Mouse (Mus musculus): Measurements from ENCODE around the gene Gsc. TPM values are rescaled to one million over a fixed set of nuclear protein-coding genes. Genes with fewer than 3 reads are reported as not detected.
A peak's percentile ranks its signal among the peaks of the same experiment; 100 is the strongest.

Gsc gene
- polyA plus RNA-seq, 1 experiment from 2014 or later = not detected

- Histone ChIP-seq H3K27ac (ENCODE audit: low read depth) (no peak overlapping the region), H3K27me3 (ENCODE audit: insufficient read depth, low read length) (peaks cover 7% of the 10 kb centered on the region; the same call in 1 of the 2 replicates), H3K4me3 (ENCODE audit: low read depth, low read length) (no peak overlapping the region), H3K36me3 (replicated peaks; ENCODE audit: insufficient read depth, low read length) (no peaks in the 10 kb centered on the region), H3K4me2 (ENCODE audit: low read depth, low read length) (no peak overlapping the region), H3K9ac (replicated peaks) (no peak overlapping the region), H3K9me3 (ENCODE audit: low read length) (no peaks in the 10 kb centered on the region), H3K4me1 (ENCODE audit: insufficient read depth) (no peaks in the 10 kb centered on the region)
- ATAC-seq (no peak), DNase-seq (no peak)
- TF ChIP-seq CTCF (IDR thresholded peaks at IDR 0.05; ENCODE audit: low read depth) (no peak), EP300 (IDR thresholded peaks at IDR 0.05; ENCODE audit: low read depth) (no peak)
- 76% methylated on average over 11 of the region's 11 CpGs for WGBS (ENCODE audit: insufficient replicate concordance)
These were observed 29.4 kb downstream of the Gsc start for GRCm38 (mm10) chr12:104443716-104444115.

DNA sequence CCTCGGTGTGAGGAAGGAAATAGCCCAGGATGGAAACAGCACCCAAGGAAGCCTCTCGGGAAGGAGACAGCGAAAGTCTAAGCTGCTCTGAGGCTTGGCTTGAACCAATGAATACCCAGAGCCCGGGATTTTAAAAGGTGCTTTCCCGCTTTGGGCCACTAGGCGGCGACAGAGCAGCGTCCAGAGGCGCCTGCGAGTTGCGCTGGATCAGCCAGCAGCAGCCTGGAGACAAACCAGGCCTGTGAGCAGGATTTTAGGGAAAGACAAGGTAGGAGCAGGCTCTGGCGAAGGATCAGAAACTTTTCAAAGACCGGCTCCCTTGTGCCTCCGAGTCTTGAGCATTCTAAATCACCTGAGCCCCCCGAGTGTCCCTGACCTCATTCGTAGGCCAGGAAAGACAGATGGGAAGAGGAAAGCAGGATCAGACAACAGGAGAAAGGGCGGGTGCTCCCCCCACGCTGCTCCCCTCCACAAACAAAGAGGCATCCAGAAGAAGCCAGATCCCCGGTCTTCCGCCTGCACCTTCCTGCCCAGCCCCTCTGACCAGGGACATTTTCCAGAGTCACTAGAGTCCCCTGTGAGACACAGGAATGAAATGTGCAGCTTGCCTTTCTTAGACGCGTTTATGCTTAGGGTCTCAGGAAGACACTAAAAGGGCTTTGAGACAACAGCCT is 32.9 kb downstream of the Gsc start:
- no peak overlapping the region for H3K4me3 ChIP-seq (ENCODE audit: low read depth, low read length)
- DNase-seq (peak; percentile 83), ATAC-seq (peak; percentile 38)
- H3K27me3 ChIP-seq (ENCODE audit: insufficient read depth, low read length) = peaks cover 7% of the 10 kb centered on the region; the same call in 1 of the 2 replicates
- no peak overlapping the region for H3K9ac ChIP-seq (replicated peaks)
- H3K36me3 ChIP-seq (replicated peaks; ENCODE audit: insufficient read depth, low read length) = no peaks in the 10 kb centered on the region
- TF ChIP-seq EP300 (IDR thresholded peaks at IDR 0.05; ENCODE audit: low read depth) (no peak), CTCF (IDR thresholded peaks at IDR 0.05; ENCODE audit: low read depth) (peak; percentile 92)
- WGBS (ENCODE audit: insufficient replicate concordance) = 13% methylated on average over 22 of the region's 22 CpGs
- no peaks in the 10 kb centered on the region for H3K4me1 ChIP-seq (ENCODE audit: insufficient read depth)
- no peaks in the 10 kb centered on the region for H3K9me3 ChIP-seq (ENCODE audit: low read length)
- no peak overlapping the region for H3K27ac ChIP-seq (ENCODE audit: low read depth)
- no peak overlapping the region for H3K4me2 ChIP-seq (ENCODE audit: low read depth, low read length)

GRCm38 (mm10) chr12:104433951-104434735 is 39.0 kb downstream of the Gsc start:
- TF ChIP-seq CTCF (IDR thresholded peaks at IDR 0.05; ENCODE audit: low read depth) = no peak
- no peak for TF ChIP-seq EP300 (IDR thresholded peaks at IDR 0.05; ENCODE audit: low read depth)
- H3K27ac ChIP-seq (ENCODE audit: low read depth) = no peak overlapping the region
- no peak for DNase-seq
- H3K27me3 ChIP-seq (ENCODE audit: insufficient read depth, low read length) = no peaks in the 10 kb centered on the region
- no peak for ATAC-seq
- no peak overlapping the region for H3K9ac ChIP-seq (replicated peaks)
- no peak overlapping the region for H3K4me2 ChIP-seq (ENCODE audit: low read depth, low read length)
- no peaks in the 10 kb centered on the region for H3K36me3 ChIP-seq (replicated peaks; ENCODE audit: insufficient read depth, low read length)
- no peaks in the 10 kb centered on the region for H3K4me1 ChIP-seq (ENCODE audit: insufficient read depth)
- no peak overlapping the region for H3K4me3 ChIP-seq (ENCODE audit: low read depth, low read length)
- 79% methylated on average over 20 of the region's 20 CpGs for WGBS (ENCODE audit: insufficient replicate concordance)
- no peaks in the 10 kb centered on the region for H3K9me3 ChIP-seq (ENCODE audit: low read length)

DNA sequence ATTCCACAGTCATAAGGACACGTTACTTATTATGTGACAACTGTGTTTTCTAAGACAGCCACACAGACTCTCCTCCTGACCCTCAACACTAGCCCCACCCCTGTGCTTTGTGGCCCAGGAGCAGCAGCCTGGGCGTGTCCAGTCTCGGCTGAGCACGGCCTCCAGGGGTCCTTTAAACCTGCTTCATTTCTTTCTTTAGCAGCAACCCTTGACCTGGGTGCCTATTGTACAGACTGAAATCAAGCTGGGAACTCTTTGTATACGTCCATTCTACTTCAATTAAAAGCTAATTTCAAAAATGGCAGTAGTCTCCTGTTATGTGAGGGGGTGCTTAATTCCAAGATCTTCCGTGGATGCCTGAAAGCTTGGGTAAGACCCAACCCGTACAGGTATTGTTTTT is 39.9 kb downstream of the Gsc start:
- H3K4me1 ChIP-seq (ENCODE audit: insufficient read depth) = no peaks in the 10 kb centered on the region
- H3K36me3 ChIP-seq (replicated peaks; ENCODE audit: insufficient read depth, low read length) = no peaks in the 10 kb centered on the region
- no peaks in the 10 kb centered on the region for H3K9me3 ChIP-seq (ENCODE audit: low read length)
- no peak for TF ChIP-seq CTCF (IDR thresholded peaks at IDR 0.05; ENCODE audit: low read depth)
- no peak for TF ChIP-seq EP300 (IDR thresholded peaks at IDR 0.05; ENCODE audit: low read depth)
- DNase-seq = no peak
- H3K9ac ChIP-seq (replicated peaks) = no peak overlapping the region
- ATAC-seq = no peak
- H3K27me3 ChIP-seq (ENCODE audit: insufficient read depth, low read length) = no peaks in the 10 kb centered on the region
- no peak overlapping the region for H3K4me2 ChIP-seq (ENCODE audit: low read depth, low read length)
- no peak overlapping the region for H3K4me3 ChIP-seq (ENCODE audit: low read depth, low read length)
- no peak overlapping the region for H3K27ac ChIP-seq (ENCODE audit: low read depth)
- 59% methylated on average over 7 of the region's 7 CpGs for WGBS (ENCODE audit: insufficient replicate concordance)

GRCm38 (mm10) chr12:104431359-104431758 is 41.8 kb downstream of the Gsc start:
- 76% methylated on average over 10 of the region's 10 CpGs for WGBS (ENCODE audit: insufficient replicate concordance)
- TF ChIP-seq CTCF (IDR thresholded peaks at IDR 0.05; ENCODE audit: low read depth) (no peak), EP300 (IDR thresholded peaks at IDR 0.05; ENCODE audit: low read depth) (no peak)

GRCm38 (mm10) chr12:104426915-104427314 is 46.2 kb downstream of the Gsc start:
- Histone ChIP-seq H3K36me3 (replicated peaks; ENCODE audit: insufficient read depth, low read length) (no peaks in the 10 kb centered on the region), H3K27me3 (ENCODE audit: insufficient read depth, low read length) (no peaks in the 10 kb centered on the region), H3K9ac (replicated peaks) (no peak overlapping the region), H3K4me2 (ENCODE audit: low read depth, low read length) (no peak overlapping the region), H3K9me3 (ENCODE audit: low read length) (no peaks in the 10 kb centered on the region), H3K27ac (ENCODE audit: low read depth) (no peak overlapping the region), H3K4me3 (ENCODE audit: low read depth, low read length) (no peak overlapping the region), H3K4me1 (ENCODE audit: insufficient read depth) (no peaks in the 10 kb centered on the region)
- 9% methylated on average over 7 of the region's 7 CpGs for WGBS (ENCODE audit: insufficient replicate concordance)
- no peak for TF ChIP-seq EP300 (IDR thresholded peaks at IDR 0.05; ENCODE audit: low read depth)
- peak; percentile 80 for TF ChIP-seq CTCF (IDR thresholded peaks at IDR 0.05; ENCODE audit: low read depth)
- DNase-seq (peak; percentile 67), ATAC-seq (no peak)

More at GRCm38 (mm10) chr12:104431359-104431758, 41.8 kb downstream of the Gsc start:
- H3K4me1 ChIP-seq (ENCODE audit: insufficient read depth) = no peaks in the 10 kb centered on the region
- no peaks in the 10 kb centered on the region for H3K36me3 ChIP-seq (replicated peaks; ENCODE audit: insufficient read depth, low read length)
- H3K27ac ChIP-seq (ENCODE audit: low read depth) = no peak overlapping the region
- no peak for DNase-seq
- ATAC-seq = no peak
- H3K9ac ChIP-seq (replicated peaks) = no peak overlapping the region
- no peak overlapping the region for H3K4me3 ChIP-seq (ENCODE audit: low read depth, low read length)
- no peak overlapping the region for H3K4me2 ChIP-seq (ENCODE audit: low read depth, low read length)
- H3K9me3 ChIP-seq (ENCODE audit: low read length) = no peaks in the 10 kb centered on the region
- H3K27me3 ChIP-seq (ENCODE audit: insufficient read depth, low read length) = no peaks in the 10 kb centered on the region
